In genomic region chr8:112257311-112257894, GRCm38 (mm10) we compare ENCODE assay signal across 10 mouse cellular contexts.
DNase-seq lines count a peak whose midpoint lies in the region; ATAC-seq and TF ChIP-seq lines count a peak whose summit lies in the region.
"Had no signal": no experiment of that assay in that cellular context is flagged by ENCODE, and none has a peak within 500 bp of the region (broad histone marks: within the 10 kb centered on the region; RNA-seq: fewer than 3 reads in every experiment).

No protein-coding gene starts in this region.

- H3K4me2 ChIP-seq in heart, embryonic 16.5 days (ENCODE audit: low read depth, low read length) = peak overlapping the region; percentile 43
- H3K4me2 ChIP-seq in embryonic facial prominence, embryonic 15.5 days (replicated peaks) = peak overlapping the region; percentile 27

- intact Hi-C loops in heart, adult 2 months (cut with DNase I) = no loop called here

- H3K79me2 ChIP-seq in heart, adult 2 months (replicated peaks; ENCODE audit: control insufficient read depth, insufficient read depth, low read length) = no peaks in the 10 kb centered on the region

- no peaks in the 10 kb centered on the region for H3K4me1 ChIP-seq in heart, embryonic 16.5 days (ENCODE audit: control insufficient read depth, insufficient read depth, low read length)
- H3K4me1 ChIP-seq in heart, adult 2 months (ENCODE audit: control insufficient read depth, insufficient read depth, low read length) = no peaks in the 10 kb centered on the region
- H3K4me1 ChIP-seq in embryonic facial prominence, embryonic 15.5 days = no peaks in the 10 kb centered on the region

- ATAC-seq in heart, embryonic 16.5 days (replicated peaks; ENCODE audit: extremely low read depth, insufficient read depth, low FRiP score) = no peak
- no peak for ATAC-seq in embryonic facial prominence, embryonic 15.5 days (ENCODE audit: insufficient number of reproducible peaks, low FRiP score, low TSS enrichment, low read depth)
- ATAC-seq: inflammation-experienced regulatory T-cells, adult 6 months had no signal

- H3K9me3 ChIP-seq in heart, embryonic 16.5 days (replicated peaks; ENCODE audit: control insufficient read depth, low read length) = no peaks in the 10 kb centered on the region
- no peaks in the 10 kb centered on the region for H3K9me3 ChIP-seq in embryonic facial prominence, embryonic 15.5 days (replicated peaks)

- H3K9ac ChIP-seq in heart, embryonic 16.5 days (ENCODE audit: low read length) = no peak overlapping the region
- H3K9ac ChIP-seq in heart, adult 2 months (ENCODE audit: low read depth, low read length) = no peak overlapping the region
- H3K9ac ChIP-seq in embryonic facial prominence, embryonic 15.5 days = no peak overlapping the region

- H3K36me3 ChIP-seq in heart, embryonic 16.5 days (ENCODE audit: control insufficient read depth, insufficient read depth) = no peaks in the 10 kb centered on the region
- no peaks in the 10 kb centered on the region for H3K36me3 ChIP-seq in heart, adult 2 months (ENCODE audit: control insufficient read depth, insufficient read depth, low read length)
- H3K36me3 ChIP-seq in embryonic facial prominence, embryonic 15.5 days = no peaks in the 10 kb centered on the region

- H3K27me3 ChIP-seq in heart, embryonic 16.5 days (ENCODE audit: control insufficient read depth, insufficient read depth, low read length) = no peaks in the 10 kb centered on the region
- no peaks in the 10 kb centered on the region for H3K27me3 ChIP-seq in heart, adult 2 months (ENCODE audit: control insufficient read depth, insufficient read depth, low read length)
- no peaks in the 10 kb centered on the region for H3K27me3 ChIP-seq in embryonic facial prominence, embryonic 15.5 days
- H3K27me3 ChIP-seq: CH12.LX had no signal

- no peak for TF ChIP-seq EP300 in heart, adult 2 months (IDR thresholded peaks at IDR 0.05; ENCODE audit: insufficient read depth, low read depth, low read length)

- TF ChIP-seq CTCF in heart, adult 2 months (IDR thresholded peaks at IDR 0.05) = no peak

- TF ChIP-seq POLR2A in heart, adult 2 months (IDR thresholded peaks at IDR 0.05; ENCODE audit: insufficient read depth, low read depth, low read length) = no peak

- DNase-seq in heart, adult 2 months = no peak
- DNase-seq in brain, adult 2 months (ENCODE audit: low read depth, low spot score) = peak; percentile 40
- DNase-seq in mesoderm, embryonic 11.5 days (ENCODE audit: low read depth, low spot score) = peak; percentile 12
- no peak for DNase-seq in thymus, postnatal 4 days
- DNase-seq in left cerebral cortex, adult 18-20 months (ENCODE audit: low spot score in 2 of 2) = no peak
- DNase-seq in layer of hippocampus, adult 11-12 months (ENCODE audit: low spot score) = no peak

- H3K4me3 ChIP-seq in heart, embryonic 16.5 days (ENCODE audit: low read length) = peak overlapping the region; percentile 8
- H3K4me3 ChIP-seq in heart, adult 2 months = no peak overlapping the region
- peak overlapping the region; percentile 3 for H3K4me3 ChIP-seq in embryonic facial prominence, embryonic 15.5 days (replicated peaks)

- WGBS in heart, embryonic 16.5 days = 19% methylated on average over 18 of the region's 18 CpGs
- WGBS in heart, adult 2 months = 25% methylated on average over 18 of the region's 18 CpGs
- WGBS in embryonic facial prominence, embryonic 15.5 days = 9% methylated on average over 18 of the region's 18 CpGs

- no peak overlapping the region for H3K27ac ChIP-seq in heart, embryonic 16.5 days (ENCODE audit: low read length)
- no peak overlapping the region for H3K27ac ChIP-seq in heart, adult 2 months
- H3K27ac ChIP-seq in embryonic facial prominence, embryonic 15.5 days (replicated peaks) = no peak overlapping the region

Comparison
In these comparisons a context has a peak if more than half of its experiments do, and no peak if none do; other contexts are left out.
1. DNase-seq: peak in brain, adult 2 months (single experiment) and mesoderm, embryonic 11.5 days (single experiment); none in heart, adult 2 months (0 of 2), thymus, postnatal 4 days (single experiment), left cerebral cortex, adult 18-20 months (0 of 2) and layer of hippocampus, adult 11-12 months (single experiment).